Mouse (Mus musculus): Measurements from ENCODE around the gene Tbc1d8b. TPM values are rescaled to one million over a fixed set of nuclear protein-coding genes. Genes with fewer than 3 reads are reported as not detected.
A peak's percentile ranks its signal among the peaks of the same experiment; 100 is the strongest.
"Not testable (repeated sequence)": the region's sequence is repeated elsewhere in the genome, so short reads cannot be mapped to it uniquely, and the experiment has no call there.

The Tbc1d8b gene
- polyA plus RNA-seq, 1 experiment: 2.0 TPM

- Histone ChIP-seq H3K9ac (ENCODE audit: low read depth, poor library complexity, severe bottlenecking) (no peak overlapping the region), H3K27me3 (ENCODE audit: control insufficient read depth, insufficient read depth, low read length, poor library complexity, severe bottlenecking) (no peaks in the 10 kb centered on the region), H3K4me3 (ENCODE audit: low read depth, low read length) (no peak overlapping the region), H3K36me3 (ENCODE audit: control insufficient read depth, insufficient read depth, low read length, poor library complexity, severe bottlenecking) (no peaks in the 10 kb centered on the region), H3K9me3 (replicated peaks; ENCODE audit: control insufficient read depth, insufficient read depth, low read length, poor library complexity, severe bottlenecking) (no peaks in the 10 kb centered on the region), H3K27ac (ENCODE audit: insufficient read depth, low read length) (no peak overlapping the region), H3K4me1 (ENCODE audit: control insufficient read depth, insufficient read depth, low read length) (no peaks in the 10 kb centered on the region)
- no peak for TF ChIP-seq EP300 (IDR thresholded peaks at IDR 0.05; ENCODE audit: insufficient read depth, low read depth, low read length)
- TF ChIP-seq CTCF (IDR thresholded peaks at IDR 0.05; ENCODE audit: low read depth, low read length): no peak
Measured at GRCm38 (mm10) chrX:139730541-139730940, 45.7 kb downstream of the Tbc1d8b start.

GRCm38 (mm10) chrX:139737066-139737465, 52.3 kb downstream of the Tbc1d8b start:
- H3K9me3 ChIP-seq (replicated peaks; ENCODE audit: control insufficient read depth, insufficient read depth, low read length, poor library complexity, severe bottlenecking): no peaks in the 10 kb centered on the region

GRCm38 (mm10) chrX:139751855-139752254, 67.1 kb downstream of the Tbc1d8b start:
- Histone ChIP-seq H3K27me3 (ENCODE audit: control insufficient read depth, insufficient read depth, low read length, poor library complexity, severe bottlenecking) (no peaks in the 10 kb centered on the region), H3K4me1 (ENCODE audit: control insufficient read depth, insufficient read depth, low read length) (no peaks in the 10 kb centered on the region), H3K9me3 (replicated peaks; ENCODE audit: control insufficient read depth, insufficient read depth, low read length, poor library complexity, severe bottlenecking) (no peaks in the 10 kb centered on the region), H3K9ac (ENCODE audit: low read depth, poor library complexity, severe bottlenecking) (no peak overlapping the region), H3K27ac (ENCODE audit: insufficient read depth, low read length) (no peak overlapping the region), H3K4me3 (ENCODE audit: low read depth, low read length) (no peak overlapping the region), H3K36me3 (ENCODE audit: control insufficient read depth, insufficient read depth, low read length, poor library complexity, severe bottlenecking) (no peaks in the 10 kb centered on the region)
- TF ChIP-seq EP300 (IDR thresholded peaks at IDR 0.05; ENCODE audit: insufficient read depth, low read depth, low read length) (no peak), CTCF (IDR thresholded peaks at IDR 0.05; ENCODE audit: low read depth, low read length) (peak; percentile 55), POLR2A (IDR thresholded peaks at IDR 0.05; ENCODE audit: insufficient read depth, low read length) (no peak)

More at GRCm38 (mm10) chrX:139737066-139737465, 52.3 kb downstream of the Tbc1d8b start:
- no peak overlapping the region for H3K9ac ChIP-seq (ENCODE audit: low read depth, poor library complexity, severe bottlenecking)
- no peak for TF ChIP-seq CTCF (IDR thresholded peaks at IDR 0.05; ENCODE audit: low read depth, low read length)
- no peak for TF ChIP-seq EP300 (IDR thresholded peaks at IDR 0.05; ENCODE audit: insufficient read depth, low read depth, low read length)
- TF ChIP-seq POLR2A (IDR thresholded peaks at IDR 0.05; ENCODE audit: insufficient read depth, low read length): no peak
- no peaks in the 10 kb centered on the region for H3K36me3 ChIP-seq (ENCODE audit: control insufficient read depth, insufficient read depth, low read length, poor library complexity, severe bottlenecking)
- no peaks in the 10 kb centered on the region for H3K4me1 ChIP-seq (ENCODE audit: control insufficient read depth, insufficient read depth, low read length)
- H3K4me3 ChIP-seq (ENCODE audit: low read depth, low read length): no peak overlapping the region
- H3K27ac ChIP-seq (ENCODE audit: insufficient read depth, low read length): no peak overlapping the region
- H3K27me3 ChIP-seq (ENCODE audit: control insufficient read depth, insufficient read depth, low read length, poor library complexity, severe bottlenecking): no peaks in the 10 kb centered on the region

GRCm38 (mm10) chrX:139758634-139759033, 73.8 kb downstream of the Tbc1d8b start:
- H3K9me3 ChIP-seq (replicated peaks; ENCODE audit: control insufficient read depth, insufficient read depth, low read length, poor library complexity, severe bottlenecking); H3K9ac ChIP-seq (ENCODE audit: low read depth, poor library complexity, severe bottlenecking); H3K27me3 ChIP-seq (ENCODE audit: control insufficient read depth, insufficient read depth, low read length, poor library complexity, severe bottlenecking); H3K4me1 ChIP-seq (ENCODE audit: control insufficient read depth, insufficient read depth, low read length); H3K36me3 ChIP-seq (ENCODE audit: control insufficient read depth, insufficient read depth, low read length, poor library complexity, severe bottlenecking); H3K4me3 ChIP-seq (ENCODE audit: low read depth, low read length); H3K27ac ChIP-seq (ENCODE audit: insufficient read depth, low read length): not testable (repeated sequence)

GRCm38 (mm10) chrX:139762546-139762945, 77.8 kb downstream of the Tbc1d8b start:
- Histone ChIP-seq H3K36me3 (ENCODE audit: control insufficient read depth, insufficient read depth, low read length, poor library complexity, severe bottlenecking) (no peaks in the 10 kb centered on the region), H3K27me3 (ENCODE audit: control insufficient read depth, insufficient read depth, low read length, poor library complexity, severe bottlenecking) (no peaks in the 10 kb centered on the region), H3K9ac (ENCODE audit: low read depth, poor library complexity, severe bottlenecking) (no peak overlapping the region), H3K27ac (ENCODE audit: insufficient read depth, low read length) (no peak overlapping the region), H3K4me1 (ENCODE audit: control insufficient read depth, insufficient read depth, low read length) (no peaks in the 10 kb centered on the region), H3K4me3 (ENCODE audit: low read depth, low read length) (no peak overlapping the region), H3K9me3 (replicated peaks; ENCODE audit: control insufficient read depth, insufficient read depth, low read length, poor library complexity, severe bottlenecking) (no peaks in the 10 kb centered on the region)
- TF ChIP-seq CTCF (IDR thresholded peaks at IDR 0.05; ENCODE audit: low read depth, low read length) (no peak), POLR2A (IDR thresholded peaks at IDR 0.05; ENCODE audit: insufficient read depth, low read length) (no peak), EP300 (IDR thresholded peaks at IDR 0.05; ENCODE audit: insufficient read depth, low read depth, low read length) (no peak)

GRCm38 (mm10) chrX:139769975-139770637, 85.3 kb downstream of the Tbc1d8b start:
- H3K27me3 ChIP-seq (ENCODE audit: control insufficient read depth, insufficient read depth, low read length, poor library complexity, severe bottlenecking): no peaks in the 10 kb centered on the region
- TF ChIP-seq EP300 (IDR thresholded peaks at IDR 0.05; ENCODE audit: insufficient read depth, low read depth, low read length): no peak
- TF ChIP-seq CTCF (IDR thresholded peaks at IDR 0.05; ENCODE audit: low read depth, low read length): no peak
- no peak for TF ChIP-seq POLR2A (IDR thresholded peaks at IDR 0.05; ENCODE audit: insufficient read depth, low read length)
- no peak overlapping the region for H3K4me3 ChIP-seq (ENCODE audit: low read depth, low read length)
- H3K9ac ChIP-seq (ENCODE audit: low read depth, poor library complexity, severe bottlenecking): no peak overlapping the region
- no peaks in the 10 kb centered on the region for H3K4me1 ChIP-seq (ENCODE audit: control insufficient read depth, insufficient read depth, low read length)
- no peaks in the 10 kb centered on the region for H3K36me3 ChIP-seq (ENCODE audit: control insufficient read depth, insufficient read depth, low read length, poor library complexity, severe bottlenecking)
- no peaks in the 10 kb centered on the region for H3K9me3 ChIP-seq (replicated peaks; ENCODE audit: control insufficient read depth, insufficient read depth, low read length, poor library complexity, severe bottlenecking)
- no peak overlapping the region for H3K27ac ChIP-seq (ENCODE audit: insufficient read depth, low read length)

Measured in ES-Bruce4 (cell line).